Mouse (Mus musculus) neutrophil, adult 83 days (primary cell): ENCODE results near the gene Tmem259. TPM values are rescaled to one million over a fixed set of nuclear protein-coding genes. Genes with fewer than 3 reads are reported as not detected.

Source experiments
- total RNA-seq, 2 experiments: library from RNA; stranded (reverse); gene quantifications; one replicate each; pipeline ENCODE4 v1.2.4; 2023

Tmem259 gene
- total RNA-seq, result 10 to 100 TPM; 64.3 to 74.9 TPM

DNA sequence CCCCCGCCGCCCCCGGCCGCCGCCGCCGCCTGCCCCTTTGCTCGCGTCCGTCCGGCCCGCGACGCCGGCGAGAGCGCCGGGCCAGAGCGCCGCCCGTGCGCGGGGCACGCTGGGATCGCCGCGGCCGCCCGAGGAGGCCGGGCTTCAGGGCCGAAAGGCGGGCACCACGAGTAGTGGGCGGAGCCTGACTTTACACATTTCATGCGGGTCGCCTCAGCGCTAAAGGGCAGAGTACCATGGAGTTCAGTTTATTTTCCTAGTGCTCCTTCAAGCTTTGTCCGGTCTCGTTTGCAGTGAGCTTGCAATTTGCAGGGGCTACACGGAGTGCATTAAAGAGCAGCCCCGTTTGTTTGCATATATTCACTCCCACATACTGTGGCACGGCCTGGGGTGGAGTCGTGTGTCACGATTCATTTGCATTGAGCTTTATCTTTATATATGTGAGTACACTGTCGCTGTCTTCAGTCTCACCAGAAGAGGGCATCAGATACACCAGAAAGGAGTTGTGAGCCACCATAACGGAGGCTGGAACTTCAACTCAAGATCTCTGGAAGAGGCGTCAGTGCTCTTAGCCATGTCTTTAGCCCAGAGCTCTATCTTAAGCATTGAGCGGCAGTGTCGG lies at the start of gene Tmem259:
Gene Tmem259, minus strand, starts transcription at position 136 of the 622 bp plus-strand sequence.

DNA sequence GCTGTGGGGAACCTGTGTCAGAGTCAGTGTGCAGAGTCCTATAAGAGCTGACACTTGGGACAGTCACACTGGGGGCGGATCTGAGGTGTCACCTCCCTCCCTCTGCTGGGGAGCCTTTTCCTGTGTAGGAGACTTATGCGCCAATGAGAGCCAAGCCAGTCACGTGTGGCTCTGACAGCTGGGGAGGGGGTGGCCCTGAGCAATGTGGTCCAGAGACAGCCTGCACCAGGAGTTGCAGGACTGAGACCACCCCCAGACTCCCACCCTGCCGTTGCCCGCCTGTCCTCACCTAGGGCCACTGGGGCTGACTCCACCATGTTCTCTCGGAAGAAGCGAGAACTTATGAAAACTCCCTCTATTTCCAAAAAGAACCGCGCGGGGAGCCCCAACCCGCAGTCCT lies 32.4 kb upstream of the Tmem259 start, which contains the start of gene Arhgap45:
Gene Arhgap45, plus strand, starts transcription at position 143 of the 400 bp plus-strand sequence.

DNA sequence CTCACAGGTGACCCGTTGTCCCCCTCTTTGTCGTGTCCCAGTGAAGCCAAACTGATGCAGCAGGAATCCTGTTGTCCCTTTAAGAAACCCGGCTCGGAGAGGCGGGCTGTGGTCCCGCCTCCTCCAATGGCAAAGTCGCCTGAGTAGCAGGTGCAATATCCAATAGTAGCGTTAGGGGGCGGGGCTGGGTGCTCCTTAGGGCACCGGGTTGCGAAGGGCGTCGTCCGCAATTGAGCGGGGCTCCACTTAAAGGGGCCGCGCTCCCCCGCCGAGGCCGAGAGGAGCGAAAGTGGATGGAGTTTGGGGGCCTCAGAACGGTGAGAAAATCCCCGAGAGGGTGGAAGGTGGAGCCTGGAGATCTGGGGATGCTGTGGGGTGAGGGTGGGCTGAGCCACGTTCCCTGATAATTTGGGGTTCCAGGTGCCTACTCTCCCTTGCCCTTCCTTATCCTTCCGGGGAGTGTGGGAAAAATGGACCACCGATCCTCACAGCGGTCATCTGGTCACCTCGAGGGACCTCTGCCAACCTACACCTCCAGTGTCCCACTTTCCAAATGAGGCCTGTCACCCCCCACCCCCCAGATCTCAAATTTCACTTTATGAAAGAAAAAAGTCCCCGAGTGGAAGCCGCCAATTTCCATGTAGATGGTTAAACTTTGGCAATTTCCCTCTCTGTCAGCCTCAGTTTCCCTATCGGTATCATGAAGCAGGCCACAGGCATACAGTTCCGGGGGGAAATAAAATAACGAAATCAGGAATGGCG lies 12.3 kb upstream of the Tmem259 start, which contains the start of gene Abca7:
Gene Abca7, plus strand, starts transcription at position 223 of the 762 bp plus-strand sequence.

DNA sequence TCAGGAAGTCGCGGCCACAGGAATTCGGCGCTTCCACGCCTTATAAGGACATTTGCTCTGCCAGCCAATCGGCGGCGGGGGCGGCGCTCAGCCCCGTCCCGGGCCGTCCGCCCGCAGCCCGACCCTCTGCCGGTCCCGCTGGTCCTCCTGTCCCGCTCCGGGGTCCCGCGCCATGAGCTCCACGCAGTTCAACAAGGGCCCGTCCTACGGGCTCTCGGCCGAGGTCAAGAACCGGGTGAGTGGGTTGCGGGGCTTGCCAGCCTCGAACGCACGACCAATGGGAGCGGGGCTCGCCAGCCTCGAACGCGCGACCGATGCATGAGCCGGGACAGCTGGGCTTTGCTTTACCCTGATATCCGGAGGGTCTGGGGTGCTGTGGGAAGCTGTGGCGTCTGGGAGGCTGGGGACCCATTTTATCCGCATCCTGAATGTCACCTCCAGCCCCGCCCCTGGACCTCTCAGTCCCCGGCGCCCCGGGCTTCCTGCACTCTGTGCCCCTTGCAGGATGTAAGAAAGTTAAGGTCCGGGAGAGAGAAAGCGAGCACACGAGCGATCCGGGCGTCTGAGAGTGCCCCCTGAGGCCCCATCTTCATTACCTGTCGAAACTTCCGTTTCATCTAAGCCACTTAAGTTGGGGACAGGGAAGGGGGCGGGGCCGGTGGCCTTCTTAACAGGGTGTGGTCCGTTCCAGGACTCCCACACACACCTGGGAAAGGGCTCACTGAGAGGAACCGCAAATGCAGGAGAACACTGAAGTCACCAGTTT lies 4.6 kb upstream of the Tmem259 start, which contains the start of gene Cnn2:
Gene Cnn2, plus strand, starts transcription at position 79 of the 766 bp plus-strand sequence.

DNA sequence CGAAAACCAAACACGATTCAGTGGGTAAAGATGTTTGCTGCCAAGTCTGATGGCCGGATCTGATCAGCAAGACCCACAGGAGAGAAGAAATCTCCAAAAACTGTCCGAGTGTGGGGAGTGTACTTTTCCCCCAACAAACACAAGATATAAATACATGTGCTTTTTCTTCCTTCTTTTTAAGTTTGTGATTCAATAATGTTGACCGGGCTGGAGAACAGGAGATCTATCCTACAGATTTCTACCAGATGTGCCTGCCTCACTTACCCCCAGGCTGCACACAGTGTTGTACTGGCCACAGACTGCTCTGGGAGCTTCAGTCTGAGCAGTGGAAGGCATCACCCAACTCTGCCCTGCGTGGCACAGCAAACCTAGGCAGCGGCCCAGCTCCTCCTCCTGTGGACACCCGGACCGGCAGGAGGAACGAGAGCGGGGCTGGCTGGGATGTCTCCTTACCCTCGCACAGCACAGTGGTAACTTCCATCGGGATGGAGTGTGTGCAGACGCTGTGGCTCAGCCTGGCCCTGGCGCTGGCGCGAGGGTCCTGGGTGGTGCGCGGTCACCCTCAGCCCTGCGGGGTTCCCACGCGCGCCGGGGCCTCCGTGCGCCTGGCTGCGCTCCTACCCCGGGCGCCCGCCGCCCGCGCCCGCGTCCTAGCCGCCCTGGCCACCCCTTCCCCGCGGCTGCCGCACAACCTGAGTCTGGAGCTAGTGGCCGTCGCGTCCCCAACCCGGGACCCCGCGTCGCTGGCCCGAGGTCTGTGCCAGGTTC lies 13.5 kb downstream of the Tmem259 start, which contains the start of gene Grin3b:
Gene Grin3b, plus strand, starts transcription at position 301 of the 768 bp plus-strand sequence.

DNA sequence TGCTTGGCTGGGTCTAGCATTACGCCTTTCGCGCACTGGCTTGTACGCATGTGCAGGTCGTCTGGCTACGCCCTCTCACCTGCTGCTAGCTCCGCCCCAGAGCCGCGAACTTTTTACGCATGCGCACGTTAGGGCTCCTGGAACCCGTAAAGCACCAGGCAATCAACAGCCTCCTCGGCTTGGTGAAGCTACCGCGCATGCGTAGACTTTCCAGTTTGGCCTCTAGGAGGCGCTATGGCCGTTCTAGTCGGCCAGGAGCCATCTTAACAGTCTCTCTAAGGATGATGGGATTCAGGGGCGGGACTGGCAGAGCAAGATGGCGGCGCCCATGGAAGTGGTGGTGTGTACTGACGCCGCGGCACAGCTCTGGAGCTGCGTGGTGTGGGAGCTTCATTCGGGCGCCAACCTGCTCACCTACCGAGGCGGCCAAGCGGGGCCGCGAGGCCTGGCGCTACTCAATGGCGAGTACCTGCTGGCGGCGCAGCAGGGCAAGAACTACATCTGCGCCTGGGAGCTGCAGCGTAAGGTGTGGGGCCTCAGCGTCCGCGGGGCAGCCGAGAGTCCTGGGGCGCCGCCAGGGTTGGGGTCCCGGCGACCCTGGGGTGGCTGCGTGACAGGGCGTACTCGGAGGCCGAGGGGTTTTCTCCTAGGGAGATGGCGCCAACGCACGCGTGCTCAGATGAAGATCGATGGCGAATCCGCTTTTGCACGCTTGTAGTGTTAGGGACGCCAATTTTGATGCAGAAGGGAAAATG lies 24.1 kb downstream of the Tmem259 start, which contains the start of gene Wdr18:
Gene Wdr18, plus strand, starts transcription at position 306 of the 755 bp plus-strand sequence.

DNA sequence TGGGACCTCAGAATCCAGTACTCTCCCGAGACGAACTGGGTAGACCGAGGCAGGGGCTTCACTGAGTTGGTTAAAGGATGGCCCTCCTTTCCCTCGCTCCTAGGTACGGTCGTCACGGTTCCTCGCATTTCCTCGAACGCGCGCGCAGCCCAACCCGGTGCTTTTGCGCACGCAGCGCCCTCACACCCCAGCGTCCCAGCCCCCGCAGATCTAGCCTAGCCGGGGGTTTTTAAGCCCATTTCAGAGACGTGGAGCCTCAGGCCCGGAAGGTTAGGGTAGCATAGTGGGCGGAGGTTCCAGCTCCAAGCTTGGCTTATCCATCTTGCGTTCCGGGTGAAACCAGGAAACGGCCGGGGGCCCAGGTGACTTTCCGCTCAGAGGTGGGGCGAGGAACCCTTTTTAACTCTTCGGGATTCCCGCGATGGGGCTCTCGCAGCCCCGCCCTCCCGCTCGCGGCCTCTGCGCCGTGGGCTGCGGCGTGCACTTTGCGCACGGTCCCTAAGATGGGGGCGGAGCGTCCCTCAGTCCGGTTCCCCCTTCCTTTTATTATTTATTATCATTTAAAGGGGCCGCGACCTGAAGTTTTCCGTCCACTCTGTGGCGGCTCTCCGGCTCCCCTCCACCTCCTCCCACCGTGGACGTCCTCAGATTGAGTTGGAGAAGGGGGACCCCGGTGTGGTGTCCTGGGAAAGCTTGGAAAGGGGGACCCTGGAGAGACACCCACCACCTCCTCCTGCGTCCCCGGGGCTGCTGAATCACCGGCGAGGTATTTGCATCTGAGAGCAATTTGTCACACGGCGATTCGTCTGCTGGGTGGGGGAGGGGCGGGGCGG lies 57.4 kb downstream of the Tmem259 start, which contains the start of gene Arid3a:
Gene Arid3a, plus strand, starts transcription at position 553 of the 833 bp plus-strand sequence.

Other genes starting within 250 kb of the Tmem259 start
- gene Polrmt, start 237.7 kb downstream of the Tmem259 start, total RNA-seq, result 10 to 100 TPM; 12.2 to 14.2 TPM
- not detected for gene Fgf22, start 229.3 kb downstream of the Tmem259 start, total RNA-seq
- 10 to 100 TPM; 23.5 to 29.1 TPM for gene Rnf126, start 217.4 kb downstream of the Tmem259 start, total RNA-seq
- 1 to 10 TPM; 4.3 to 4.5 TPM for gene Fstl3, start 207.1 kb downstream of the Tmem259 start, total RNA-seq
- gene Prss57, start 193.4 kb downstream of the Tmem259 start, total RNA-seq, result 10 to 100 TPM; 22.9 to 23.5 TPM
- 100 to 1,000 TPM; 118 to 122 TPM for gene Palm, start 190.8 kb downstream of the Tmem259 start, total RNA-seq
- gene Misp, start 163.3 kb downstream of the Tmem259 start, total RNA-seq, result 1 to 10 TPM in 1 of 2 experiments, under 1 TPM in 1; 0.64 to 1.1 TPM
- gene Ptbp1, start 129.9 kb downstream of the Tmem259 start, total RNA-seq, result 100 to 1,000 TPM; 255 to 282 TPM
- gene Prtn3, start 109.9 kb downstream of the Tmem259 start, total RNA-seq, result 100 to 1,000 TPM; 525 to 560 TPM
- 10 to 100 TPM; 20.1 to 25.2 TPM for gene Plppr3, start 109.7 kb downstream of the Tmem259 start, total RNA-seq
- gene Elane, start 98.1 kb downstream of the Tmem259 start, total RNA-seq, result 100 to 1,000 TPM; 647 to 654 TPM
- under 1 TPM in 1 of 2 experiments, not detected in 1; 0.46 TPM for gene Cfd, start 93.5 kb downstream of the Tmem259 start, total RNA-seq
- 10 to 100 TPM; 33.3 to 34.5 TPM for gene Med16, start 75.4 kb downstream of the Tmem259 start, total RNA-seq
- gene Gm26602, start 73.5 kb downstream of the Tmem259 start, total RNA-seq, result not detected
- gene Kiss1r, start 67.4 kb downstream of the Tmem259 start, total RNA-seq, result 1 to 10 TPM; 4.2 to 5.2 TPM
- 100 to 1,000 TPM; 448 to 486 TPM for gene R3hdm4, start 63.1 kb downstream of the Tmem259 start, total RNA-seq
- 100 to 1,000 TPM; 176 to 193 TPM for gene Arid3a, start 57.3 kb downstream of the Tmem259 start, total RNA-seq
- gene Wdr18, start 24.2 kb downstream of the Tmem259 start, total RNA-seq, result 1 to 10 TPM; 8.5 to 9.7 TPM
- gene Grin3b, start 13.6 kb downstream of the Tmem259 start, total RNA-seq, result under 1 TPM in 1 of 2 experiments, not detected in 1; 0.20 TPM
- gene Cnn2, start 4.3 kb upstream of the Tmem259 start, total RNA-seq, result 100 to 1,000 TPM; 518 to 532 TPM
- 100 to 1,000 TPM; 108 to 114 TPM for gene Abca7, start 12.2 kb upstream of the Tmem259 start, total RNA-seq
- gene Arhgap45, start 32.3 kb upstream of the Tmem259 start, total RNA-seq, result 100 to 1,000 TPM; 413 to 426 TPM
- 10 to 100 TPM; 40.4 to 41.4 TPM for gene Polr2e, start 55.5 kb upstream of the Tmem259 start, total RNA-seq
- 100 to 1,000 TPM; 313 to 334 TPM for gene Gpx4, start 62.8 kb upstream of the Tmem259 start, total RNA-seq
- gene Sbno2, start 121.2 kb upstream of the Tmem259 start, total RNA-seq, result 100 to 1,000 TPM; 125 to 162 TPM
- 100 to 1,000 TPM; 175 to 179 TPM for gene Stk11, start 131.5 kb upstream of the Tmem259 start, total RNA-seq
- 100 to 1,000 TPM; 122 to 126 TPM for gene Atp5d, start 154.3 kb upstream of the Tmem259 start, total RNA-seq
- 1 to 10 TPM; 1.3 to 1.7 TPM for gene Cbarp, start 156.5 kb upstream of the Tmem259 start, total RNA-seq
- gene Midn, start 163.9 kb upstream of the Tmem259 start, total RNA-seq, result 100 to 1,000 TPM; 232 to 270 TPM
- 10 to 100 TPM; 33.5 to 40.3 TPM for gene Cirbp, start 181.7 kb upstream of the Tmem259 start, total RNA-seq
- gene 1600002K03Rik, start 188.6 kb upstream of the Tmem259 start, total RNA-seq, result 1 to 10 TPM; 5.4 to 6.7 TPM
- gene Efna2, start 195.2 kb upstream of the Tmem259 start, total RNA-seq, result under 1 TPM in 1 of 2 experiments, not detected in 1; 0.24 TPM
- gene Mum1, start 242.1 kb upstream of the Tmem259 start, total RNA-seq, result 10 to 100 TPM; 32.2 to 32.6 TPM